Mouse (Mus musculus) c-Kit-positive CD71-positive TER-119-positive erythroid progenitor cells, embryonic 14.5 days (primary cell): ENCODE results near the gene Fbxw4.

Source experiments
- DNase-seq: peaks from one replicate; pipeline ENCODE4 v3.0.0-alpha.2; 2013; ENCODE audit warnings: low spot score

Gene Fbxw4

GRCm38 (mm10) chr19:45659738-45660502, at the start of gene Fbxw4:
Gene Fbxw4 (minus strand): TSS chr19:45660312.
- DNase-seq, result peak; percentile 48

- DNase-seq, result no peak
These were observed 48.6 kb upstream of the Fbxw4 start for GRCm38 (mm10) chr19:45708704-45709103.

GRCm38 (mm10) chr19:45696281-45696600, 36.1 kb upstream of the Fbxw4 start:
- no peak for DNase-seq

DNA sequence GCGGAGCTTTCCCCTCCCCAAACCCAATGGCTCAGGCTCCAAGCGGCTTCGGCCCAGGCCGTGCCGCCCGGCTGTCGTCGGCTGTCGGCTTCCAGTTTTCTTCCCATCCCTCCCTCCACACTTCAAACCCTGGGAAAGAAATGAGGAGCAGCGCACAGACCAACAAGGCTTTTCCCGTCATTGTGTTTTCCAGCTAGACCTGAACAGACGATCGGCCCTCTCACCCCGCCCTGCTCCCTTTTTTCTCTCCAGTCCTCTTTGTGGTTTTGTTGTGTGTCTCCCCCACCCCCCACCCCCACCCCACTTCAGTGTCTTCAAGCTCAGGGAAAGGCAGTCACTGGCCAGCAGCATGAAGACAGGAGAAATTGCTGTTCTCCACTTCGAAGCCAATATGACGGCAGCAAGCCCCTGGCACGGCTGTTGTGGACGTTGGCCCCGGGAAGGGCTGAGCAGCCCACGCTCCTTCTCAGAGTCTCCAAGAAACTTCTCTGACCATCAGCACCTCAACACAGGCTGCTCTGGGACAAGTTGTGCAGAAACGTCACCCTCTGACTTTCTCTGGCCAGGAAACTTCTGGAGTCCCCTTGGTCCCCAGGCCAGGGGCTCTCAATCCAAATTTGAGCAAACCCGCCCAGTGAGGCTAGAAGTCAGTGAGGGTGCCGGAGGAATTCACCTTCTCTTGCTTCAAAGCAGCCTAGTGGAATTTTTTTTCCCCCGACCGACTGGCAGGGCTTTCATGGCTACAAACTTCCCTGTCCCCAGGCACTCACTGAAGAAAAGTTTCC, 35.6 kb upstream of the Fbxw4 start:
- no peak for DNase-seq

GRCm38 (mm10) chr19:45694056-45694455, 33.9 kb upstream of the Fbxw4 start:
- peak; percentile 33 for DNase-seq

DNA sequence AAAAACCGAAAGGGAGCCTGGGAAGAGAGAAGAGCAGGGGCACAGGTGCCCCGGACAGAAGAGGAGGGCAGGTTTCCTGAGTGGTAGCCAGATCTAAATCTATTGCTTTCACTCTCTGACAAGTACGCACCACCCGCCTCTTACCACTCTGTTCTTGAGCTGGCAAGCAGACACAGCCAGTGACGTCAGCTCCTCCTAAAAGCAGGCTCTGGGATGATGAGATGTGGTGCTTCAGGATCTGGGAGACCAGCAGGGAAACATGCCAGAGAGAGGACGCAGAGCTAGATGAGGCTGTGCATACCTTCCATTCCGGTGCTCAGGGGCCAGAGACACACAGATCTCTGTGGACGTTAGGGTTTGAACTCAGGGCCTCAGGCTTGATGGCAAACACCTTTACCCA, 32.1 kb upstream of the Fbxw4 start:
- DNase-seq, result no peak

DNA sequence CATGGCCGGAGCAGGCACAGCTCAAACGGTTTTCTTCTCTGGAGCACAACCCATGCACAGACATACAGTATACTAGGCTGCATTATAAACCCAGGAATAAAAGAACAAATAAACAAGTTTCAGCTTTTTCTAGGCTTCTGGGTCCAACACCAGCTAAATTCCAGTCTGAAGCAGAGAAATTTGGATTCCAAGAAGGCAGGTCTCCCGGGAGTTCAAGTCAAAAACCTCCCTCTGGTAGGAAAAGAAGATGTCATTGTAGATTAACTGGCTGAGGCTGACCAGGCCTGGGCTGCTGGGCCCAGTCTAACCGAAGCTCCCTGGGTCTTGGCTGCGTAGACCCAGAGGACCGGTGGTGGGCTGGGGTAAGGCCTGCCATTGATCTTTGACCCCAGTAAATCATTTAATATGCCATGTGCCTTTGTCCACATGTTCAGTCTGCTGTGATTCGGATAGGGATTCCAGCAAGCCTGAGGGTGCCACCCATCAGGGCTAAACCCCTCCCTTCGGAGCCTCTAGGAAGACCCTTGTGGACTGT, 31.0 kb upstream of the Fbxw4 start:
- no peak for DNase-seq

- no peak for DNase-seq
These were observed 26.9 kb upstream of the Fbxw4 start for GRCm38 (mm10) chr19:45687001-45687400.

DNA sequence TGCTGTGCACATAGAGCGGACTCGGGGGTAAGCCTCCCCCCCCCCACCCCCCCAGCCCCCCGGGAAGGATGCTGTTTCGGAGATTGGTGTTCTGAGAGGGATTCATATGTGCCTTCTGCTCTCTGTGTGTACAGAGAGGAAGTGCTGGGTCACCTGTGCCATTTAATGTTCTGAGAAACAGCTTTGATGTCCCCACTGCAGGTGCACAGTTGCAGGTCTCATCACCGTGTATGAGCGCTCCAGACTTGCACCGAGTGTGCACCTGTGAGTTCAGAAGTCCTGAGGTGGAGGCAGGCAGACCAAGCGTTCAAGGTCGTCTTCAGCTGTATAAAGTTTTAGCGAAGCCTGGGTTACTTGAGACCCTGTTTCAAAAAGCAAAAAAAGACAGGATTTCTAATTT, 23.6 kb upstream of the Fbxw4 start:
- DNase-seq, result no peak

DNA sequence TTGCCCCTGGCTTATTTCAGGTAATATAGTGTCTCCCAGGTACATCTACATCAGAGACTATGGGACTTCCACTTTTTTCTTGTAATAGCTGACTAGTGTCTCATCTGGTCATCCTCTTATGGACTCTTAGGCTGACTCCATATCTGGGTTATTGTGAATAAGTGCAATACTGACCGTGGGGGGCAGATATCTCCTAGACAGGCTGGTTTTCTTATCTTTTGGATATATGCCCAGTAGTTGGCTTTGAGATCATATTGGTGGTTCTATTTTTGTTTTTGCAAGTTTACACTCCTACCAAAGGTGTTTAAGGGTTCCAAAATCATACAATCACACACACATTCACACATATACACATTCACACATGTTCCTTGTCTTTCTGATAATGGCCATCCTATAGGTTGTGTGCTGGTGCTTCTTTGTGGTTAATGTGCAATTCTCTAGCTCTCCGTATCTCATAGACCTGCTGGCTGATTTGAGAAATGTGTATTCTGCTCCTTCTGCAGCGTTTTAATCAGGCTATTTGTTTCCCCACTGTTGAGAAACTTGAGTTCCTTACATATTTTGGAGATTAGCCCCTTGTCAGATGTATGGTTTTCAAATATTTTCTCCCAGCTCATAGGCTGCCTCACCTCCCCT, 20.5 kb upstream of the Fbxw4 start:
- DNase-seq, result peak; percentile 9

DNA sequence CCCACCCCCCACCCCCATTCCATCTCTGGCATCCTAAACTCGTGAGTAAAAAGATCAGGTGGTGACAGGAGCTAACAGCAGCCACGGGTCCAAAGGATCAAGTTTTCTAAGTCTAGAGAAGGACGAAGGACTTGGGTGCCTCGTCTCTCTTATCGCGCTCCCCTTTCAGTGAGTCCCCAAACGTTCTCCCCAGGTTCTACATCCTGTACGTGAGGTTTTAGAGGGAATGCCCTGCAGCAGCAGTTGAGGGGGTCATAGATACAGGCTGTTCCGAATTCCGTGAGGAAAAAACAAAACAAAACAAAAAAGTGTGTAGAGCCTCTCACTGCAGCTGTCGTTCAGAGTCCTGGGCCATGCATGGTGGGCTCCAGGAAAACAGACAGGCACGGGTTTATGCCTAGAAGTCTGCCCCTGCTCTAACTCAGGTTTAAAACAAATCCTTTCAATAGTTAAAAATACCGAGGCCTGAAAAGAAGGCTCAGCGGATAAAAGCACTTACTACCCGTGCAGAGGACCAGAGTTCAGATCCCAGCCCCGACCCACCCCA, 16.7 kb upstream of the Fbxw4 start:
- no peak for DNase-seq

DNA sequence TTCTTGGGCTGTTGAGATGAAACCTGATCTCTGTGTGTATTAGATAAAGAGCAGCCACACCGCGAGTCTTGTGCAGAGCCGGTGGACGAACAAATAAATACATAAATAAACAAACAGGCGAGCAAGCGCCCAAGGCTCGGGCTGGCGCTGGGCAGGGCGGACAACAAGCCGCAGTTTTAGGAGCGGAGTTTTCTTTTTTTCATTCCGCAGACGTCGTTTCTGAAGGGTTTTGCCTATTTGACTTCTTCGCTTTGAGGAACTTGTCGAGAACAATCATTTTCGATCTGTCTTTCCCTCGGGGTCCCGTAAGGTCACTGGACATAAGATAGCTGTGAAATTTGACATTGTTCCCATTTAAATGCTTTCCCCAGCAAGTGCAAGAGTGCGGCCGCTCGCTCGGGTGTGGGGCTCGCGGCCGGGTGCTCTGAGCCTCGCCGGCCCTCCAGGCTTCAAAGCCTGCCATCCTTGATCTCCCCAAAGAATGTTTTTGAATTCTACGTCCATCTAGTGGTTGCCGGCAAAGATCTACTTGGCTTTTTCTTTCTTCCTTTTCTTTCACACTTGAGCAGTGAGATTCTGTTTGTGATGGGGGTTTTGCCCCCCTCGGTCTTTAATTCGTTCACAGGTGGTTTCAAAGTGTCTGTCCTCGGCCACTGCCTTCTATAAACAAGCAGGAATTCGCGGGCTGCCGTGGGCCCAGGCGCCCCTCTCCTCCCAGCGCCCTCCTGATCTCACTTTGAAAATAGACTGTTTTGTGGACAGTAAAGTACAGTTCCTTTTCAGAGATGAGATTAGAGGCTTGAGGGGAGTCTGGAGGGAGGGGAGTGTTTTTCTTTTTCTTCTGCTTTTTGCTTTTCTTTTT, 15.8 kb upstream of the Fbxw4 start:
- peak; percentile 51 for DNase-seq

DNA sequence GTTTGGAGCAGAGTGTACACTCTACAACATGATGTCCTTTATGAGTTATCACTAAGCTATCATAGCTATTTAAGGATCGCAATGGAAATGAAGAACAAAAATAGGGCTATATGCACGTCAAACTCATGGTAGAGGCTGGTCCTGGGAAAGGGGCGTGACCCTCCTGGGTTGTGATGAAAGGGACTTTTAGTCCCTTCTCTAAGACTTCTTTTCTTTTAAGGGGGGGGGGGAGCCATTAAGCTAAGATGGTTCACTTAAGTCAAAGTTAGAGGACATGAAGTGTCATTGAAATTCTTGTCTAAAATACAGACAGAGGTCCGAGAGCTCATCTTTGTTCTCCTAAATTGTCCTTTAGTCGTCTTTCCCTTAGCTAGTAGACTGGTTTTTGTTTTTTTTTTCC, 15.1 kb upstream of the Fbxw4 start:
- DNase-seq, result no peak

DNA sequence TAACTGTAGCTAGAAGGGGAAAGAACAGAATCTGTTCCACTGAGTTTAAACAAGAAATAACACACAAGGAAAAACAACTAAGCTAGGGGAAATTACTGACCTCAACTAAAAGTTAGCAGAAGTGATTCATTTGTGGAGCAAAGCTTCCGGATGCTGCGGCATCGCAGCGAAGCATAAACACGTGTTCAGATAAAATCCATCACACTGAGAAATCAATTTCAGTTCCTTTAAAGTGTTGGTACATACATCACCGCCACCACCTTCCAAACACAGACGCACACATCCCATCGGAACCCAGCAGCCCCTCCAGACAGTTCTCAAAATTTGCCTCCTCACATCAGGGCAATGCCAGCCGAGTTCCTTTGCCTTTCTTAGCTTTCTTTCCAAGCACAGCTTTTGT, 12.9 kb upstream of the Fbxw4 start:
- DNase-seq, result no peak

- DNase-seq, result no peak
These were observed 8.9 kb upstream of the Fbxw4 start for GRCm38 (mm10) chr19:45668986-45669385.

- no peak for DNase-seq
These were observed 3.7 kb upstream of the Fbxw4 start for GRCm38 (mm10) chr19:45663851-45664250.

DNA sequence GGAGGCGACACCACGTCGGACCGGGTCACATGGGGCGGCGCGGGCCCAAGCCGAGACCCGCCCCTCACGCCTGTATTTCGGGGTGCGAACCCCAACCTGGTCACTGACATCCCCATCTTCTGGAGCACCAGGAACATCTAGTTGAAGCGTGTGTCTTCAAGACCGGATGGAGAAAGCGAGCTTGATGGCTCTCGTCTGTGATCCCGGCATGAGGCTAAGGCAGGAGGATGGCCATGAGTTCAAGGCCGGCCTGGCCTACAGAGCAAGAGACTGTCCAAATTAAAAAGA, 335 bp upstream of the Fbxw4 start:
- DNase-seq, result peak; percentile 60

- DNase-seq, result no peak
These were observed 793 bp downstream of the Fbxw4 start for GRCm38 (mm10) chr19:45659301-45659737.

DNA sequence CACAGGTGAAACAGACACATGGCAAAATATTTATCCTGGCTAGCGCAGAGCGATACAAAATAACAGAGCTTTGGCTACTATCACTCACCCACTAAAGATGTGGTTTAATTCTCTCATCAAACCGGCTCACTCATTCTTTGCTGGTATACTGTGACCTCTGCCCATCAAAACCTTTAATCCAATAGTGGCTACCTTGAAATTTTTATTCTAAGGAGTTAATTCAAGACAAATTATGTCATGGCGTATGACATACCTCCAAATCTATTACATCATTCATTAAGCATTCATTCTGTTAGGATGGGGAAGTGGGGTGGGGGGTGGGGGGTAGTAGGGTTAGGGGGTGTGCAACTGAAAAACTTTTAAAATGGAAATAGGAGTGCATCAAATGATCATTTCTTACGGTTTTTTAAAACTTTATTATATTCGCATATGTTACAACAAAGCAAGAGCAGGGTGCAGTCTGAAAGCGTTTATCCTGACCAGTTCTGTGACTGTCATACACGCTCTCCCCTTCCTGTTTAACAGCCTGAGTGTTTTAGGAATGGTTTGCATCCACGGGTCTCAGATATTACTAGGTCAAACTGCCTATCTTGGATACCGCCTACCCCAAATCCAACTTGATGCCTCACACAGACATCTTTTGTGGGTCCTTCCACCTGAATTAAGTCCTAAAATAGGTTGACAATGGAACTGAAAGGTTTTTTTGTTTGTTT, 1.4 kb downstream of the Fbxw4 start:
- DNase-seq, result peak; percentile 64

DNA sequence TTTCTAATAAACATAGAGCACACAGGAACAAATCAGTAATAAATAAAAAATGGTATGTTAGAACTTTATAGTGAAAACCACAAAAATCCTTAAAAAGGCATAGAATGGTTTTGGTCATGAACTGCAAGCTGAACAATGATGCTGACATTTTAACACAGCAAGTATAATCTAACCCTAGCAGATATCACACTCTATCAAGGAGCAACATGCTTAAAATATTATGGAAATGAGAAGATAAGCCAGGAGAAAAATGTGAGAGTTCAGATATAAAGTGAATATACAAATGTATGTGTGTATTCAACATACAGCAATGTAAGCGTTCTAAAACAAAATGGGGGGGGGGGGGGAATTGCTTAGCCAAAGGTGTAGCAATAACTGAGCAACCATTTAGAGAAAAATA, 2.3 kb downstream of the Fbxw4 start:
- DNase-seq, result peak; percentile 78
